Mouse (Mus musculus): ENCODE measurements at regions not wholly inside any gene's neighbourhood (a gene's known extent, or its start where the extent isn't known, plus 50 kb on each side); places are given as distances from the start of the nearest gene placed in this dataset.
"Not testable (repeated sequence)": the region's sequence is repeated elsewhere in the genome, so short reads cannot be mapped to it uniquely, and the experiment has no call there.

DNA sequence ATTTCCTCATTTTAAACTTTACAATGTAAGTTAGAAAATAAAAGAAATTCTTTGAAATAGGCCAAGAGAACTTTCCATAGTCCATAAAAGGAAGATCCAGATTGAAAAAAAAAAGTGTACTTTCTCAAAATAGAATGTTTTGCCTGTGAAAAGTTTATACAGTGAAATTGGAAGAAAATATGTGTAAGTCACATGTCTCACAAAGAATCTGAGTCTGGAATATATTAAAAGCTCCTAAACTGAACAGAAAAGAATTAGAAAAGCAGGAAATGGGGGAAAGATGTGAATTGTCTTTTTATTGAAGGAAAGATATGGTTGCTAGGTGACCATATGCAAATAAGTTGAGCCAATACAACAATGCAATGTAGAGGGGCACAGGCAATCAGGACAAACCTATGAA is 197.7 kb upstream of the Gm20594 start:
- no peak for DNase-seq (ENCODE audit: low spot score in 2 of 2)

DNA sequence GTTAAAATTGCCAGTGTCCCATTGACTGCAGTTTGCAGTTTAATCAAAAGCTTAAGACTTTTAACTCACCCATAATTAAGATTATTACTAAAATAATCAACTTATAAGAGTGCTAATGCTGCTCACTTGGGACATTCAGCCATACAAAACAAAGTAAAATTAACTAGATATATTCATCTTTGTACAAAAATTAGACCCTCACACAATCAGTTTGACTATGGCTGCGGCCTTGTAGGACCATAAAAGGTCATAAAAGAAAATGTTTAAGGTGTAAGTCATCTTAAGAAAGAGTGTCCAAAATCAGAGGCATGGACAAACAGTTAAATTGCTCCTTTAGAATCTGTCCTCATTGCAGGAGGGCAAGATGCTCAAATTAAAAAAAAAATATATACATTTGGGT is 186.0 kb upstream of the Gm20594 start:
- DNase-seq (ENCODE audit: low spot score in 2 of 2) = not testable (repeated sequence)

DNA sequence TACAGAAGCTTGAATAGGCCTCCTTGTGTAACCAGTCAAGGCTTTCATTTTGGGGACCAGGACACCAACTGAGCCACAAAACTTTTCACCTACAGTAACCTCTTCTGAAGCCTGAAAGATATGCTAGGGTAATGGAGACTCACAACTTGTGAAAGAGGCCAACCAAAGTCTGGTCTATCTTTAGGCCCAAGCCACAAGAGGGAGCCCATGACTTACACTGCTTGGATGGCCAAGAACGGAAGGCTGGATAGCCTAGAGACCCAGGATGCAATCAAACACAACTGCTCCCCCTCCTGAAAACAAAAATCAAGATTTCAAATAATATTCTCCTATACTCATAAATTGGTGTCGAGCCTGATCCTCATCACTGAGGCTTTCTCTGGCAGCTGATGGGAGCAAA is 166.4 kb upstream of the Gm20594 start:
- DNase-seq (ENCODE audit: low spot score in 2 of 2) = peak in 1 of 2 experiments; percentile 22

Data from layer of hippocampus, adult 18-20 months (tissue).